Mouse (Mus musculus) liver, embryonic 16.5 days (tissue): ENCODE measurements around the gene Gm49387. TPM values are rescaled to one million over a fixed set of nuclear protein-coding genes. Genes with fewer than 3 reads are reported as not detected.
A peak's percentile ranks its signal among the peaks of the same experiment; 100 is the strongest.

Experiments used
- ATAC-seq: fragments of 200-750 bp; cut with Nextera tagmentation; 2 replicates; pipeline ENCODE4 v1.8.0; 2017; ENCODE audit warnings: low read depth, mild to moderate bottlenecking, moderate number of reproducible peaks, moderate library complexity
- H3K27ac ChIP-seq: fragments of 300-500 bp; sonication (generic); 2 replicates; pipeline ENCODE4 v1.5.1; 2014; ENCODE audit warnings: mild to moderate bottlenecking, low read length
- H3K27me3 ChIP-seq: fragments of 300-500 bp; sonication (generic); 2 replicates; pipeline ENCODE4 v1.6.1; 2014; ENCODE audit warnings: low read depth, low read length, mixed read lengths; ENCODE audit not compliant: control insufficient read depth, insufficient read depth
- H3K36me3 ChIP-seq: fragments of 300-500 bp; sonication (generic); 2 replicates; pipeline ENCODE4 v1.6.1; 2014; ENCODE audit warnings: mild to moderate bottlenecking; ENCODE audit not compliant: control insufficient read depth, insufficient read depth
- H3K4me1 ChIP-seq: fragments of 300-500 bp; sonication (generic); 2 replicates; pipeline ENCODE4 v1.6.1; 2014; ENCODE audit warnings: low read depth, low read length, mixed read lengths; ENCODE audit not compliant: control insufficient read depth
- H3K4me2 ChIP-seq: fragments of 300-500 bp; sonication (generic); 2 replicates; pipeline ENCODE4 v1.6.1; 2014; ENCODE audit warnings: low read depth, low read length, mixed read lengths
- H3K4me3 ChIP-seq: fragments of 300-500 bp; sonication (generic); 2 replicates; pipeline ENCODE4 v1.5.1; 2014; ENCODE audit warnings: low read depth, mild to moderate bottlenecking, low read length
- H3K9ac ChIP-seq: fragments of 300-500 bp; sonication (generic); 2 replicates; pipeline ENCODE4 v1.6.1; 2014; ENCODE audit warnings: low read depth, low read length
- H3K9me3 ChIP-seq: fragments of 300-500 bp; sonication (generic); replicated peaks from 2 replicates; pipeline ENCODE4 v1.6.1; 2016; ENCODE audit warnings: low read length; ENCODE audit not compliant: control insufficient read depth
- WGBS: fragments of 180-500 bp; shearing (Covaris S2); extraction: QIAGEN DNeasy Blood & Tissue Kit; methylation state at CpG from one replicate; pipeline ENCODE4 v1.1.7; 2014; ENCODE audit not compliant: insufficient replicate concordance; 5-methylcytosine and 5-hydroxymethylcytosine counted together
- polyA plus RNA-seq: library from polyadenylated mRNA; unstranded; fragments of >200 nt; fragmentation: Nextera tagmentation; extraction: Ambion mirVana; gene quantifications from 2 replicates; pipeline ENCODE4 v1.2.1, GENCODE M21; 2015

Gene Gm49387
- polyA plus RNA-seq, 1 experiment from 2014 or later, result 5.1 TPM

- H3K4me3 ChIP-seq, result no peak overlapping the region
- peaks cover 5% of the 10 kb centered on the region for H3K4me1 ChIP-seq
- no peaks in the 10 kb centered on the region for H3K9me3 ChIP-seq
- no peaks in the 10 kb centered on the region for H3K36me3 ChIP-seq
- no peaks in the 10 kb centered on the region for H3K27me3 ChIP-seq
- H3K4me2 ChIP-seq, result no peak overlapping the region
- WGBS, result 79% methylated on average over 4 of the region's 4 CpGs
- no peak overlapping the region for H3K9ac ChIP-seq
- ATAC-seq, result no peak
- no peak overlapping the region for H3K27ac ChIP-seq
Observed at GRCm38 (mm10) chr14:31597446-31597845, 43.2 kb downstream of the Gm49387 start.

- Histone ChIP-seq H3K27ac (no peak overlapping the region), H3K4me1 (no peaks in the 10 kb centered on the region), H3K4me2 (no peak overlapping the region), H3K27me3 (no peaks in the 10 kb centered on the region), H3K36me3 (no peaks in the 10 kb centered on the region), H3K9ac (no peak overlapping the region), H3K9me3 (no peaks in the 10 kb centered on the region), H3K4me3 (no peak overlapping the region)
- peak; percentile 35 for ATAC-seq
- WGBS, result 37% methylated on average over 7 of the region's 7 CpGs
Observed at GRCm38 (mm10) chr14:31596408-31596807, 44.3 kb downstream of the Gm49387 start.

- ATAC-seq, result peak; percentile 61
- 54% methylated on average over 3 of the region's 3 CpGs for WGBS
- no peak overlapping the region; the same call in 1 of the 2 replicates for H3K27ac ChIP-seq
- no peaks in the 10 kb centered on the region for H3K4me1 ChIP-seq
- H3K9ac ChIP-seq, result no peak overlapping the region
- H3K4me3 ChIP-seq, result no peak overlapping the region
- H3K36me3 ChIP-seq, result no peaks in the 10 kb centered on the region
- no peak overlapping the region for H3K4me2 ChIP-seq
- H3K9me3 ChIP-seq, result no peaks in the 10 kb centered on the region
- no peaks in the 10 kb centered on the region for H3K27me3 ChIP-seq
Observed at GRCm38 (mm10) chr14:31594693-31595092, 46.0 kb downstream of the Gm49387 start.

GRCm38 (mm10) chr14:31593036-31593435 lies 47.6 kb downstream of the Gm49387 start:
- Histone ChIP-seq H3K36me3 (no peaks in the 10 kb centered on the region), H3K4me1 (no peaks in the 10 kb centered on the region), H3K27ac (no peak overlapping the region), H3K9ac (no peak overlapping the region), H3K4me3 (no peak overlapping the region), H3K4me2 (no peak overlapping the region), H3K27me3 (no peaks in the 10 kb centered on the region), H3K9me3 (no peaks in the 10 kb centered on the region)
- no peak for ATAC-seq
- 18% methylated on average over 2 of the region's 2 CpGs for WGBS

DNA sequence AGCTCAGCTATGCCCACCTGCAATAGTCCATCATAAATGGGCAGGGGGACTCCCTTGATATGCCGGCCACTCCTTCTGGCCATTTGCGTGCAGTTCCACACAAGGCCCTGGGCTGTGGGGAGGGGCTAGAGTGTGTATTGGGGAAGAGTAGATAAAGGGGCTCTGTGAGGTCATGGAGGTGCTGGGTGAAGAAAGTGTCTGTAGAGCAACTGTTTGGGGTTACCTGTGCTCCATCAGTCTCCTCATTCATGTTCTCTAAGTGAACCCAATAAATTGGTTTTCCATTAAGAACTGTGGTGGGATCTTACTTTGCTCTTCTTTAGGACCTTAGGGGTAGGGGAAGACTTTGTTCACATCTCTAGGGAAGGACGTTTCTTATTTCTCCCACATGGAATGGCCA lies 49.4 kb downstream of the Gm49387 start, which contains the start of gene Colq:
Colq (minus strand) TSS at position 101 of the 400 bp plus-strand sequence.
- 69% methylated on average over 3 of the region's 3 CpGs for WGBS
- Histone ChIP-seq H3K36me3 (no peaks in the 10 kb centered on the region), H3K27me3 (no peaks in the 10 kb centered on the region), H3K9ac (no peak within 1 kb of the TSS), H3K9me3 (no peaks in the 10 kb centered on the region), H3K4me2 (no peak within 1 kb of the TSS), H3K27ac (no peak within 1 kb of the TSS), H3K4me1 (no peaks in the 10 kb centered on the region), H3K4me3 (no peak within 1 kb of the TSS)
- ATAC-seq, result no peak

GRCm38 (mm10) chr14:31586451-31586850 lies 54.2 kb downstream of the Gm49387 start:
- no peak overlapping the region for H3K4me2 ChIP-seq
- no peaks in the 10 kb centered on the region; the same call in 1 of the 2 replicates for H3K9me3 ChIP-seq
- H3K4me1 ChIP-seq, result no peaks in the 10 kb centered on the region
- no peaks in the 10 kb centered on the region for H3K27me3 ChIP-seq
- H3K9ac ChIP-seq, result no peak overlapping the region
- ATAC-seq, result no peak
- WGBS, result 70% methylated on average over 8 of the region's 8 CpGs
- H3K36me3 ChIP-seq, result no peaks in the 10 kb centered on the region
- no peak overlapping the region for H3K27ac ChIP-seq
- H3K4me3 ChIP-seq, result no peak overlapping the region

DNA sequence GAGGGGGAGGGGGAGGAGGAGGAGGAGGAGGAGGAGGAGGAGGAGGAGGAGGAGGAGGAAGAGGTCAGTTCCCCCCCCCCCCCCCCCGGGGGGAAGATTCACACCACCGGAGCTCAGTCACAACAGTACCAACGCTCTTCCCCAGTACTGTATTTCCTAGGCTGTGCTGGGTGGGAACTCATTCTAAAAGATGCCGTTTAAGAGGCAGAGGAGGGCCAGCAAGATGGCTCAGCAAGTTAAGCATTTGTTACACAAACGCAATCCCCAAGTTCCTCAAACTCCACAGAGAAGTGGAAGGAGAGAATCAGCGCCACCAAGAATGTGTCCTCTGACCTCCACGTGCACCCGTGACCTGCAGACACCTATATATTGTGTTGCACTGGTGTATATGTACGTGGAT lies 57.6 kb downstream of the Gm49387 start:
- H3K4me2 ChIP-seq, result no peak overlapping the region
- WGBS, result 49% methylated on average over 8 of the region's 9 CpGs
- H3K36me3 ChIP-seq, result no peaks in the 10 kb centered on the region
- H3K9ac ChIP-seq, result no peak overlapping the region
- no peak for ATAC-seq
- H3K4me1 ChIP-seq, result no peaks in the 10 kb centered on the region
- H3K27ac ChIP-seq, result no peak overlapping the region
- H3K4me3 ChIP-seq, result no peak overlapping the region
- no peaks in the 10 kb centered on the region for H3K27me3 ChIP-seq
- no peaks in the 10 kb centered on the region; the same call in none of the 2 replicates for H3K9me3 ChIP-seq

GRCm38 (mm10) chr14:31577966-31578735 lies 62.5 kb downstream of the Gm49387 start:
- Histone ChIP-seq H3K9ac (no peak overlapping the region), H3K4me2 (no peak overlapping the region), H3K27me3 (no peaks in the 10 kb centered on the region), H3K4me3 (no peak overlapping the region), H3K27ac (no peak overlapping the region), H3K9me3 (no peaks in the 10 kb centered on the region; the same call in none of the 2 replicates), H3K4me1 (no peaks in the 10 kb centered on the region), H3K36me3 (no peaks in the 10 kb centered on the region)
- WGBS, result 58% methylated on average over 9 of the region's 9 CpGs
- no peak for ATAC-seq

DNA sequence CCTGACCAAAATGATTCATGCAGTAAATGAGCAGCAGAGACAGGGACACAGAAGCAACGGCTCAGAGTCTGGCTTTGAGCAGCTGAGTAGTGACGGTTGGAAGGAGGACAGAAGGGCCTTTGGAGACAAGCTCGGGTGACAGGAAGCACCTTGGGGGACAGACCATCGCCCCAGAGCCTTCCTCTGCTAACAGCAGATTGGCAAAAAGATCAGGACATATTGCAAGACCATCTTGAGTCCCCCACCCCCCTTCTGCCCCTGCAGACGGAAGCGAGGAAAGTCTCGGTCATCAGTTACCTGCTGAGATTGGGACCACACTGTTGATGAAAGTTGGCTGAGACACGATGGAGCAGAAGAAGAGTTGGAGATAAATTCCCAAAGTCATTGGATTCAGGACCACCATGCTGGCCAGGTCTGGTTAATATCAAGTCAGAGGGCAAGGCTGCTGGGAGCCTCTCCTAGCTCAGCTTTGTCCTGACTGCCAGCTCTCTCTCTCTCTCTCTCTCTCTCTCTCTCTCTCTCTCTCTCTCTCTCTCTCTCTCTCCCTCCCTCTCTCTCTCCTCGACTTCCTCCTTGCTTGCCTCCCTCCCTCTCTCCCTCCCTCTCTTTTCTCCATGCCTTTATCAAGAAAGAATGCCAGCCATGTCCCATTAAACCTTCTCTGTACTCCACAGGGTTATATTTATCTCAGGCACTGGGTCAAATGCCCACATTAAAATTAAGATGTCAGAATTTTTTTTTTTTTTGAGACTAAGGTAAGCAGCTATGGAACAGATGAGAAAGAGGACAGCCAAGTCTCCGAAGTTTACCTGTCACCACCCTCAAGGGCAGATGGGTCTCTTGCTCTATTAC lies 63.6 kb downstream of the Gm49387 start:
- no peak overlapping the region for H3K27ac ChIP-seq
- H3K4me1 ChIP-seq, result no peaks in the 10 kb centered on the region
- no peak overlapping the region for H3K4me3 ChIP-seq
- ATAC-seq, result no peak
- H3K9ac ChIP-seq, result no peak overlapping the region
- no peaks in the 10 kb centered on the region; the same call in none of the 2 replicates for H3K9me3 ChIP-seq
- no peaks in the 10 kb centered on the region for H3K27me3 ChIP-seq
- WGBS, result 15% methylated on average over 10 of the region's 10 CpGs
- no peaks in the 10 kb centered on the region for H3K36me3 ChIP-seq
- no peak overlapping the region for H3K4me2 ChIP-seq
